Mouse (Mus musculus) R1 (cell line): ENCODE results near the gene Chd3.

Experiments used
- DNase-seq: peaks from one replicate; pipeline ENCODE4 v3.0.0-alpha.2; 2018; ENCODE audit warnings: low read depth, low spot score

Chd3 gene

DNA sequence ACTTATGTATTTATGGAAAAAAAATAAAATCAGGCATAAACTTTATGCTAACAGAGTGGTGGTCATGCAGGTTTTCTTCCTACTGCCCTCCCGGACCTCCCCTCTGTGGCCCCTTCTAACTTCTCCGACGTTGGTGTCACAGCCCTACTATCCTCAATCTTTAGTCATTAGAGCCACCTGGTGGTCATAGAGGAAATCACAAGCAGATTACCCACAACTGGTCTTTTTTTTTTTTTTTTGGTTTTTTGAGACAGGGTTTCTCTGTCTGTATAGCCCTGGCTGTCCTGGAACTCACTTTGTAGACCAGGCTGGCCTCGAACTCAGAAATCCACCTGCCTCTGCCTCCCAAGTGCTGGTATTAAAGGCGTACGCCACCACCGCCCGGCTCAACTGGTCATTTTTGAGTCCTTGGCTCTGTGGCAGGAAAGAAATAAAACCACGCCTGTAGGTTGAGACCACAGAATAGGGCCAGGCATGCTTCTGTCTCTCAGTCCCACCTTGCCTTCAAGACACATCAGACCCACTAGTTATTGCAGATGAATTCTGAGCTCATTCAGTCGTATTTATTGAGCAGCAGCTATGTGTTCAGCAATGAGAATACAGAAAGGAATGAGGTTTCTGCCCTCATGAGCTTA, 21.3 kb upstream of the Chd3 start:
- DNase-seq = peak; percentile 71

DNA sequence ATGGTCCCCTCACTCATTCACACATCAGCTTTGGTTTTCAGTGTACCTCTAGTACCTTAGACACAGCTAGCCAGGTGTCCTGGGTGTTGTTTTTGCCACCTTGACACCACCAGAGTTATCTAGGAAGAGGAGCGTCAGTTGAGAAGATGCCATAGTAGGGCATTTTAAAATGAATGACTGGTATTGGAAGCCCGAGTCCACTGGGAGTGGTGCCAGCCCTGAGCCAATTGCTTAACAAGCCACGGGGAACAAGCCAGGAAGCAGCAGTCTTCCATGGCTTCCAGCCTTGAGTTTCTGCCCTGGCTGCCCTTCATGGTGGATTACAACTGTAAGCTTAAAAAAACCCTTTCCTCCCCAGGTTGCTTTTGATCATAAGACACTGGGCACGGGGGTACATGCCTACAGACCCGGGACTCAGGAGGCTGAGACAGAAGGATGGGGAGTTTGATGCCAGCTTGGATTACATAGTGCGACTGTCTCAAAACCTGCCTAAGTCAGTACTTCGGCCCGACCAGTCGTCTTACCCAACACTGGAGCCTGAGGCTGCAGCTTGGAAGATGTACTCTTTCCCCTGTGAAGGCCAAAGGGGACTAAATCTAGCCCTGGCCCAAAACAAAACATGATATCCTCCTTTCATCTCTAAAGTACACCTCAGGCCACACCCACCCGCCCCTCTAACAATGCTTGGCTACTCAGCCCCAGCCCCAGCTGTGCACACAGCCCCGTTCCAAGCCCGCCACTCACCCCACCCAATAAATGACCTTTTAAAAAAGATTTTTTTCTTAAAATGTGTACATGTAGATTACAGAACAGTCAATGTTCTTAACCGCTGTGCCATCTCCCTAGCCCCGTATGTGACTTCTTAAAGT, 20.6 kb upstream of the Chd3 start:
- DNase-seq = no peak

DNA sequence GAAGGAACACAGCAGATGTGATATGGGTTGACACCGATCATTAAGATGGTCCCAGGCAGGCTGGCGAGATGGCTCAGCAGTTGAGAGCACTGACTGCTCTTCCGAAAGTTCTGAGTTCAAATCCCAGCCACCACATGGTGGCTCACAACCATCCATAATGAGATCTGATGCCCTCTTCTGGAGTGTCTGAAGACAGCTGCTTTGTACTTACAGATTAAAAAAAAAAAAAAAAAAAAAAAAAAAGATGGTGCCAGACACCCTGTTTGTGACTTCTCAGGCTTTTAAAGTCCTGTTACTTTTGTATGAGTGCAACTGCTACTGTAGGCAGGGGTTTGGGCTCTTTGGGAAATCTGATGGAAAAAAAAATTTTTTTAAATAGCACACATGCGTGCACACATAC, 19.5 kb upstream of the Chd3 start:
- no peak for DNase-seq

DNA sequence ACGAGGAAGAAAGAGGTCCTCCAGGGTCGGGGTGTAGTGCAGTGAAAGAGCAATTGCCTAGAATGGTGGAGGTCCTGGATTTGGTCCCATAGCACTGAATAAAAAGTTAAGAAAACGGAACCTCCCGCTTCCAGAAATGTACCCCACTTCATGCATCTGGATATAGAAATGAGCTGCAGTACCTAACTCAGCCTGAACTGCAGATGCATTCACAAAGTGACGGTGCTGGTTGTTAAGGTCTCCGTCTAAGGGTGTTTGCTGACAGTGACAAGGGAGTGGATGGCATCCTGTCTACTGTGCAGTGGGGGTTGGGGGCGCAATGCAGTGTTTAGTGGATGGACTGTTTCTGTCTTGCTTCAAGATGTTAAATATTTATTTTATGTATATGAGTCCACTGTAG, 17.6 kb upstream of the Chd3 start:
- no peak for DNase-seq

DNA sequence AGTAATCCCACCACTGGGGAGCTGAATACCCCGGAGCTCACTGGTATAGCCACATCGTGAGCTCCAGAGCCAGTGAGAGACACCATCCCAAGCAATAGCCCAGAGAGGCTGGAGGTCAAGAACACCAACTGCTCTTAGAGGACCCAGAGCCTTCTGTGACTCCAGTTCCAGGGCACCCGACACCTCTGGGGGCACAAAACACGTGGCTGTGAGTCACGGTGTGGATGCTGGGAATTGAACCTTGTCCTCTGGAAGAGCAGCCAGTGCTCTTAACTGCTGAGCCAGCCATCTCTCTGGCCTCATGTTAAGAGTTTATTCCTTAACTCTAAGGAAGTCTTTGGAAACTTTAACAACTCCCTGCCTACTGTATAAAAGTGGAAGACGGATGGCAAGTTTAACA, 15.8 kb upstream of the Chd3 start:
- DNase-seq = no peak

DNA sequence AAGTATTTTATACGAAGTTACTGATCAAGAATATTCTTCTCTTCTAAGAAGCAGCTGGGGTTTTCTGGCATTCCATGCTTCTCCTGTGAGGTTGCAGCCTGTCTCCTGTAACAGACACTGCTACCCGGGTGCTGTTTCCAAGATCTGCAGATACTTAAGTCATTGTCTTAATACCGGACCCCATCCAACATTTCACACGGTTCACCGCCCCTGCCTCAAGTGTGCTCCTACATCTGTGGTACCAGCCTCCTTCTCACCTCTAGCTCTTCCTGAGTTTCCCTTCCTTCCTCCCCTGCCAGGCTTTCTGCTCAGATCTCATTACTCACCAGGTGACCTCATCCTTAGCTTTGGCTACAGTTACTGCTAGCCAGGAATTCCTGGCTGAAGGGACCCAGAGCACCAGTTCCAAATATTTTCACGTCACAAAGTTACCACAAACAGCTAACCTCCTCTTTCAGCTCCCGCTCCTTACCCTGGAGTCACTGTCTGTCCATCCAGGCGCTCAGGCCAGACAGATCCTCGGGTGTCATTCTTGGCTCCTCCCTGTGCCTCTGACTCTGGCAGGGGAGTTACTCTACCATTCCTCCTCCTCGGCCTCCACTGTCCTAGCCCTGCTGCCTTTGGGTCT, 13.4 kb upstream of the Chd3 start:
- DNase-seq = no peak

DNA sequence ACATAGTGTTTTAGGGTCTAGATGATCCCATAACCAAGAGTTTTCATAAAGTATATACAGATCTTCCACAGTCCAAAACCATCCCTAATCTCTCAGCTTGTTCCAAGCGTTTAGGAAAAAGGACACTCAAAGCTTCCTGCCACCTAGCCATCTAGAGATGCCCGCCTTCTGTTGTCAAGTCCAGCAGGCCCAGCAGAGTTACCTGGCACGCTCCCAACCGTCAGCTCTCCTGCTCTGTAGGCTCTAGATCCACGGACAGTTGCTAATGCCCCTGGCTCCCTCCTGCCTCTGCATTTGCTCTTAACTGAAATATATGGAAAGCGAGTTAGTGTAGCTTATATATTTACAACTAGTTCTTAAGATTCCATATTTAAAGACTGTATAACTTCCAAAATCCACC, 12.2 kb upstream of the Chd3 start:
- no peak for DNase-seq

DNA sequence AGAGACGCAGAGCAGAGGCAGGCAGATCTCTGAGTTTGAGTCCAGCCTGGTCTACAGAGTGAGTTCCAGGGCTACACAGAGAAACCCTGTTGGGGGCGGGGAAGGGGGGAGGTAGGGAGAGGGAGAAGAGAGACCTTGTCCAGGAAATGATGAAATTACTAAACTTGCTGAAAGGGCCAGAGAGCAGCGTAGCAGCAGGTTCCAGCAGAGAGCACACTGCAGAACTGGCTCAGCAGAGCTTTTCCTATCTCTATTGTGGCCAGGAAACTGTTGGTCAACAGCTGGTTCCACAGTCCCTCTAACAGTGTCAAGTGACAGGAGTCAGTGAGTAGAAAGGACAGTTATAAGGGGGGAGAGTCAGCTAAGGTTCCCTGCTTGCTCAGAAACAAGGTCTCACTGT, 10.4 kb upstream of the Chd3 start:
- DNase-seq = no peak

DNA sequence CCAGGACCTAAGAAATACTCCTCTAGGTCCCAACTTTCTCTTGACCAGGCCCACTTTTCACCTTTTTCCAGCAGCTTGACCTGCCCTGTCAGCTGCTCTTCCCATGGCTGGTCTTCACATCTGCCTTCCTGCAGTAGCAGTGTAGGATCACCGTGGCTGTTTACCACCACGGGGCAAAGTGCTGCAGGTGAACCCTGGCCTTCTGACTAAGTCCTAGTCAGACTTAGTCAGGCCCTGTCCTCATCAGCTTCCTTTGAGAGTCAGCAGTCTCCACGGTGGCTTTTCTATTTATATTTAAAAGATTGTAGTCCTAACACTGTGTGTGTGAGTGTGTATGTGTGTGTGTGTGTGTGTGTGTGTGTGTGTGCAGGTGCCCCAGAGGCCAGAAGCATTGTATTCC, 8.6 kb upstream of the Chd3 start:
- DNase-seq = no peak

DNA sequence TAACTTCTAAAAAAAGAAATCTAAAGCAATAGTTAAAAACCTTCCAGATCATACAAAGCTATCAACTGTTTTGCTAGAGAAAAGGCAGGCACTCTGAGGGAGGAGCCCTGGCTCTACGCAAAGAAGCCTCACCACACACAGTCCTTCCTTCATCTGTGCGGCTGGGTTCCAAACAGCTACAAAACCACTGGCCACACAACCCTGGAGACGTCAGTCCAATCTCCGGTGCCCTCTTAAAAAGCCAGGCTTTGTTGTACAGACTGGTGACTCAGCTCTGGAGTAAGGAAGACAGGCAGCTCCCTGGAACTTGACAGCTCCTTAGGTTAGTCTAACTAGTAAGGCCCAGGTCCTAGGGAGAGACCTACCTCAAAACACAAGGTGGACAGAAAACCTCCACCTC, 6.4 kb upstream of the Chd3 start:
- no peak for DNase-seq

DNA sequence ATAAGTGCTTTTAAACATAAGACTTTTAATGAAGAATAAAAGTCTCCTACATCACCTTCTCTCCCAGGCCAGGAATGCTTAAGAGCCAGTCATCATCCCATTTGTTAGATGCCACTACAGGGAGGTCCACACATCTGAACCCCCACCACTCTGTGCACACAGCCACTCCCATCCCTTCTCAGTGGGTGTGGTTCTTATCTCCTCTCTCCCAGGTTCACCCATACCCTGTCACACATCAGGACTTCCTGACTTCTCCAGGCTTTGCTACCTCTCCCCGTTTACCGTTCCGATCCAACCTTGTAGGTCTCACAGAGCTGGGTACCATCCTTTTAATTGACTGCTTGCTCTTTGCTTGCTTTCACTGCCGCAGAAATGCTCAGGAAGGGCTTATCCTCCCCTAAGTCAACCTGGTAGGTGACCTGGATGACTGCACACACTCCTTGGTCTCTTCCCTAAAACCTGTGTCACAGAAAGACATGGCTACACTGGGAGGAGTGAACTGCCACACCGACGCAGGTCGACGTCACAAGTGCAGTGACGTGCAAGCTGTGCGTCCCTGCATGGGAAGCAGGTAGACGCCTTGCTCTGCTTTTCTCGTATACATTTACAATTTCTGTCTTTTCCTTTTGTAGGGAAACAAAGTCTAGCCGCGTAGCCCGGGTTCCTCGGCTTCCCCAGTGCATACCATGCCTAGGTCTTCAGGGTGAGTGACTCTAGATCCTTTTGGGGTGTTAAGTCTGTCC, 4.2 kb upstream of the Chd3 start:
- peak; percentile 82 for DNase-seq

DNA sequence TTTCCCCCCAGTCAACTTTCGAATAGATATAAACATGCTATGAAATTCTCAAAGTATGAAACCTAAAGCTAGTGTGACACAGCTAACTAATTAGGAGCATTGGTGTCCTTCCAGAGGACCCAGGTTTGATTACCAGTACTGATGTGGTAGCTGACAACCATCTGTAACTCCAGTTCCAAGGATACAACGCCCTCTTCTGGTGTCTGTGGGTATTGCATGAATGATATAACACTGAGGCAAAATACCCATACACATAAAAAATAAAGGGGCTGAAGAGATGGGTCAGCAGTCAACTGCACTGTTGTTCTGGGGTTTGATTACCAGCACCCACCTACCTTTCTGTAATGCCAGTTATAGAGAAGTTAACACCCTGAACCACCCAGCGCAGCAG, 3.6 kb upstream of the Chd3 start:
- DNase-seq = peak; percentile 77

DNA sequence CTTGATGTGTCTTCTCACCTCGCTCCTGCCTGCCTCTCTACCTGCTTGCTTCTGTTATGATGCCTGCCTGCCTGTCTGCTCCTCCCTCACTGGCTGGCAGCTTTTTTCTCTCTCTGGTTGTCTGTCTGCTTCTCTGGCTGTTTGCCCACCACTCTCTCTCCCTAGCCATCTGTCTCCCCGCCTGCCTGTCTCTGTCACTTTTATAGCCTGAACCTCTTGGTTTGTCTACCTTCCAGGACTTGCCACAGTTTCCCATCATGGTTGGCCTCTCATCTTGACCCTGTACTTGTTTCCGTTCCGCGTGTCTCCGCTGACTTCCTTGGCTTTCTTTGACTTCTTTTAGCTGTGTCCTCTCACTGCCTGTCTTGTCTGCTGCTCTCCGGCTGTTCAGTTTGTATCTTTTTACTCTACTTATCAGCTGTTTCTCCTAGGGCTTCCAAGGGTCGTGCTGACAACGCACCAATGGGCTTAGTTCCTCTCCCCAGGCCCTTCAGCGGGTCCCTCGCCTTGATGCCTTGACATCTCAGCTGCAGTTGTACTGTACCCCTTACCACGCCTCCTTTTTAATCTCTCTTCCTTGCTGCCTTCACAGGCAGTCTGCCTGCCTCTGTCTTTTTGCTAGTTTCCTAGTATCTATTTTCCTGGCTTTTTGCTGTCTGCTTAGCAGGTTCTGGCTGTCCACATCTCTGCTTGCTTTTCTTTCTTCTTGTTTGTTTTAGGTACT, 3.0 kb upstream of the Chd3 start:
- no peak for DNase-seq

DNA sequence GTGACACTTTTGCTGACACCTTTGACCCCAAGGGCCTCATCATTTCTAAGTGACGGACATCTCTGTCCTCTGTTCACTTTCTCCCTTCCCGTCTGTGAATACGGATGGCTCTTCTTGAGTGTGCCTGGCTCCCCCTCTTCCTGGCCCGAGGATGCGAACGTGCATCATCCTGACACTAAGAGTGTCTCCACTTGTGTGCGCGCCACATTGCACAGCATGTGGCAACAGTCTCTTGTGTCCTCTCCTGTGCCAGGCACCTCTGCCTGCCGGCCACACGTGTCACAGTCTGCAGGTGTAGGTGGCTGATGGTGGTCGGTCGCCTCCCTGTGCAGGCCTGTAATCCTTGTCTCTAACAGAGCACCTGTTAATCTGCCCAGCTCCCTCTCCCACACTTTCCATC, 2.4 kb upstream of the Chd3 start:
- no peak for DNase-seq

DNA sequence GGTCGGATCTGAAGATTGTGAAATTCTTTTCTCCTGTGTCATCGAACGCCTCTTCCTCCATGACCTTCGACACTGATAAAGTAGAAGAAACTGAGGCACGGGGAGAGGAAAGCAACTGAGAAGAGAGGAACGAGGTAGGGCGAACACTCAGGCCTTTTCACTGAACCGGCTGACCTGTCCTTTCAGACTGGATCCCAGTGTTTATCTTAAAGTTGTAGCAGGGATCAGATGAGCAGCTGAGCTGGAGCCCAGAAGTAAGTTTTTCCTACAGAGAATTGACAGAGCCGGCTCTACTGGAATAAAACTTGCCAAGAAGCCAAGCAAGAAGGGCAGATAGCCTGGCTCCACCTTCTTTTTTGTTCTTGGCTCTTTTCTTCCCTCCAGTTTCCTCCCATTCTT, 1.6 kb upstream of the Chd3 start:
- DNase-seq = no peak

DNA sequence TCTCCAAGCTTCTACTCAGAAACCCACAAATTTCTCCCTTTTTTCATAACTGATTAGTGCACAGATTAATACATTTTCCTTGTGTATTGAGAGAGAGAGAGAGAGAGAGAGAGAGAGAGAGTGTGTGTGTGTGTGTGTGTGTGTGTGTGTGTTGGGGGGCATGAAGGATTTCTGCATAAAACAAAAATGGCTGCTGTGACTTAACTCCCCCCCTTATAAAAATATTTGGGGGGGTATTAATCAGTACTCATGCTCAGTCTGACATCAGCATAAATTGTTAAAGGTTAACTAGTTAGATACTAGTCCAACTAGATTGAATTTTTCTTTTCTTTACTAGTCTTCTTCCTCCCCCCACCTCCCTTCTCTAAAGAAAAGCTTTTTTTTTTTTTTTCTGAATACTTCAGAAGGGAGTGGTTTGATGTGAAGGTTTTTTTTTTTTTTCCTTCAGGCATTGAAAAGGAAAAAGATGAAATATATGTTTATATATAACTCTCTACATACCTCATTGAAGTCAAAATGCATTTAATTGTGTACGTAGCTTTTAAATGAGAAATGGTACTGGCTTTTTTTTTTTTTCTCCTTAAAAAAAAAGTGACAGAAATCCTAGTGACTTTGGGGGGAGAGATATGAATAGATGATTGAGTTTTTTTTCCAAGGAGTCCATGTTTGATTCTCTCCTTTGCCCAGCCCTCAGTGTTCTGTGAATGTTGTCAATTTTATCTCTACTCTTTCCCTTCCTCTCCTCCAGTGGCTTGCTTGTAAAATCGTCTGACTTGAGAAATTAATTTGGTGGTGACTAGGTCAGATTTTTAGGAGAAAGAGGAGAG, 997 bp upstream of the Chd3 start:
- no peak for DNase-seq

DNA sequence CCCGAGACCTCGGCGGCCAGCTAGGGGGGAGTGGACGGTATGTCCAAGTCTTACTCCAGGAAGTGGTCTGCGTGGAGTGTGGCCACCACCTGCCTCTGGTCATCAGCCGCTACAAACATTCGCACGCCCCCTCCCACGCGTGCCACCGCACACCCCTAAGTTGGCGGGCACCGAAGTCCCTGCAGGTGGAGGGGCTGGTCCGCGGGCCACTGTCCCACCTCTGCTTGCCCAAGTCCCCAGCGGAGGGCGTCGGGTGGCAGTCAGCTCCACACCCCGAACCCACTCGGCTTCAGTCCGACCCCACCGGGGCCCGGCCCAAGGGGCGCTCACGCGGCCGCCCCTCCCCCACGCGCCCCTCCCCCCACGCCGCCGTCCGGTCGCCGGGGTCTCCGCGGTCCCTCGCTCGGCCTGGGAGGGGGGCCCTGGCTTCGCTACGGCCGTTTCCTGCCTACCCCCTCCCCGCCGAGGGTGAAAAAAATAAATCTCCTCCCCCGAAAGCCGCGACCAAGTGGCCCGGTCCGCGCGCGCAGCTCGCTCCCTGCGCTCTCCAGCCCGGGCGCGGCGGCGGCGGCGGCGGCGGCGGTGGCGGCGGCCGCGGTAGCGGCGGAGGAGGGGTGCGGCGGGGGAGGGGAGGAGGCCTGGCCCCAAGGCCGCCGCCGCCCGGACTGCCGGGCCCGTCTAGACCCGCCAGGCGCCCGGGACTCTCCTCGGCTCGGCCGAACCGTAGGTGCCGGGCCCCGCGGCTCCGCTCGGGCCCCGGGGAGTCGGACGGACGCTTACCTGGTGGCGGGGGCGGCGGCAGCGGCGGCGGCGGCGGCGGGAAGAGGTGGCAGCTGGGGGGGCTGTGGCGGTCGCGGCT, 621 bp downstream of the Chd3 start:
- no peak for DNase-seq

DNA sequence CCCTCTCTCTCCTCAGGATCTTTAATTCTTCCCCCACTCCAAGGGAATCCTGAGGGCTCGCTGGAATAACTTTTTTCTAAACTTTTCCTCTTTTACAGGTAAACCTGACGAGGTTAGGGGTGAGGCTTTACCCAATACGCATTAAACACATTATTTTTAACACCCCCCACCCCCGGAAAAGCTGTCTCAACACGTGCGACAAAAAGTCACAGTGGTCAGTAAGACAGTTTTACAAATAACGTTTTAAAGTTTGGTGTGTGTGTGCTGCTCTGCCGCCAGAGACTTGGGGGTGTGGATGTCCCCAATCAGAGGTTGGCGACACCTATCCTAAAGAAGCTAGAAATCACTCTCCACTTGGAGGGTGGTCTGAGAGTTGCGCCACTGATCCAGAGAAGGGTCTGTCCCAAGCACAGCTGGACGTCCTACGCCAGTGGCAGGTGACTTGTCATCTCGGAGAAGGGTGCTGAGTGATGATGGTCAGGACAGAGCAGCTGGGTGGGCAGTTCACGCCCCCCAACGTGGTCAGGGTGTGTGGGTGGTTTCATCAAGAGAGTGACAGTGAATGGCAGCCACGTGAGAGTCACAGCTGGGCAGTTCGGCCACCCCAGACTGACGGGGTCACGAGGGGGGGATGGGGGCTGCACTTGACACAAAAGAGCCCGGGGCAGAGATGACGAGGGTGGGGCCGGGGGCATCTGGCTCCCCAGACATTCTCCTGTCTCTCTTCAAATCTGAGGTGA, 1.4 kb downstream of the Chd3 start:
- DNase-seq = no peak
